Mouse (Mus musculus) lung, adult 2 months (tissue): Measurements from ENCODE around the gene Csnk1e.

Experiments used
- CTCF ChIP-seq: fragments of 200-500 bp; IDR thresholded peaks from 2 replicates; pipeline ENCODE4 v1.5.1; 2011; ENCODE audit warnings: mild to moderate bottlenecking, low read length, control low read depth; ENCODE audit not compliant: insufficient read depth
- POLR2A ChIP-seq: fragments of 200-500 bp; IDR thresholded peaks from 2 replicates; pipeline ENCODE4 v1.6.1; 2011; ENCODE audit warnings: low read depth, mild to moderate bottlenecking, control low read depth, low read length, borderline replicate concordance; ENCODE audit errors: extremely low read depth

- TF ChIP-seq CTCF (no peak), POLR2A (no peak)
These were observed 1.5 kb downstream of the Csnk1e start for GRCm38 (mm10) chr15:79453831-79454230.
